Mouse (Mus musculus): ENCODE measurements around the gene Gm9195. TPM values are rescaled to one million over a fixed set of nuclear protein-coding genes. Genes with fewer than 3 reads are reported as not detected.

Gm9195 gene
- polyA plus RNA-seq, 1 experiment: under 0.01 TPM

GRCm38 (mm10) chr14:72458930-72459329 is 32.7 kb downstream of the Gm9195 start:
- no peaks in the 10 kb centered on the region for H3K4me1 ChIP-seq (ENCODE audit: control insufficient read depth, insufficient read depth, low read length)

GRCm38 (mm10) chr14:72447141-72448091 is 44.2 kb downstream of the Gm9195 start:
- Histone ChIP-seq H3K4me1 (ENCODE audit: control insufficient read depth, insufficient read depth, low read length) (no peaks in the 10 kb centered on the region), H3K4me3 (ENCODE audit: insufficient read depth, low read length) (no peak overlapping the region), H3K27ac (ENCODE audit: insufficient read depth, low read length) (no peak overlapping the region)
- TF ChIP-seq CTCF (IDR thresholded peaks at IDR 0.05; ENCODE audit: extremely low read depth, insufficient read depth, low read length): peak; percentile 69
- TF ChIP-seq POLR2A (IDR thresholded peaks at IDR 0.05; ENCODE audit: extremely low read depth, insufficient read depth, low read length): no peak

More at GRCm38 (mm10) chr14:72458930-72459329, 32.7 kb downstream of the Gm9195 start:
- Histone ChIP-seq H3K27ac (ENCODE audit: insufficient read depth, low read length) (no peak overlapping the region), H3K4me3 (ENCODE audit: insufficient read depth, low read length) (no peak overlapping the region)
- TF ChIP-seq POLR2A (IDR thresholded peaks at IDR 0.05; ENCODE audit: extremely low read depth, insufficient read depth, low read length) (no peak), CTCF (IDR thresholded peaks at IDR 0.05; ENCODE audit: extremely low read depth, insufficient read depth, low read length) (no peak)

GRCm38 (mm10) chr14:72442936-72443335 is 48.7 kb downstream of the Gm9195 start:
- no peaks in the 10 kb centered on the region for H3K4me1 ChIP-seq (ENCODE audit: control insufficient read depth, insufficient read depth, low read length)
- no peak overlapping the region for H3K27ac ChIP-seq (ENCODE audit: insufficient read depth, low read length)
- H3K4me3 ChIP-seq (ENCODE audit: insufficient read depth, low read length): no peak overlapping the region
- TF ChIP-seq CTCF (IDR thresholded peaks at IDR 0.05; ENCODE audit: extremely low read depth, insufficient read depth, low read length) (no peak), POLR2A (IDR thresholded peaks at IDR 0.05; ENCODE audit: extremely low read depth, insufficient read depth, low read length) (no peak)

GRCm38 (mm10) chr14:72440929-72441328 is 50.7 kb downstream of the Gm9195 start:
- no peak overlapping the region for H3K27ac ChIP-seq (ENCODE audit: insufficient read depth, low read length)
- H3K4me3 ChIP-seq (ENCODE audit: insufficient read depth, low read length): no peak overlapping the region
- H3K4me1 ChIP-seq (ENCODE audit: control insufficient read depth, insufficient read depth, low read length): no peaks in the 10 kb centered on the region
- TF ChIP-seq CTCF (IDR thresholded peaks at IDR 0.05; ENCODE audit: extremely low read depth, insufficient read depth, low read length) (no peak), POLR2A (IDR thresholded peaks at IDR 0.05; ENCODE audit: extremely low read depth, insufficient read depth, low read length) (no peak)

GRCm38 (mm10) chr14:72440436-72440835 is 51.2 kb downstream of the Gm9195 start:
- no peaks in the 10 kb centered on the region for H3K4me1 ChIP-seq (ENCODE audit: control insufficient read depth, insufficient read depth, low read length)
- no peak for TF ChIP-seq POLR2A (IDR thresholded peaks at IDR 0.05; ENCODE audit: extremely low read depth, insufficient read depth, low read length)
- no peak for TF ChIP-seq CTCF (IDR thresholded peaks at IDR 0.05; ENCODE audit: extremely low read depth, insufficient read depth, low read length)
- H3K4me3 ChIP-seq (ENCODE audit: insufficient read depth, low read length): no peak overlapping the region
- no peak overlapping the region for H3K27ac ChIP-seq (ENCODE audit: insufficient read depth, low read length)

- Histone ChIP-seq H3K27ac (ENCODE audit: insufficient read depth, low read length) (no peak overlapping the region), H3K4me1 (ENCODE audit: control insufficient read depth, insufficient read depth, low read length) (no peaks in the 10 kb centered on the region), H3K4me3 (ENCODE audit: insufficient read depth, low read length) (no peak overlapping the region)
- TF ChIP-seq POLR2A (IDR thresholded peaks at IDR 0.05; ENCODE audit: extremely low read depth, insufficient read depth, low read length) (no peak), CTCF (IDR thresholded peaks at IDR 0.05; ENCODE audit: extremely low read depth, insufficient read depth, low read length) (no peak)
Observed at GRCm38 (mm10) chr14:72438976-72439375, 52.7 kb downstream of the Gm9195 start.

- TF ChIP-seq CTCF (IDR thresholded peaks at IDR 0.05; ENCODE audit: extremely low read depth, insufficient read depth, low read length) (no peak), POLR2A (IDR thresholded peaks at IDR 0.05; ENCODE audit: extremely low read depth, insufficient read depth, low read length) (no peak)
- no peak overlapping the region for H3K27ac ChIP-seq (ENCODE audit: insufficient read depth, low read length)
- no peak overlapping the region for H3K4me3 ChIP-seq (ENCODE audit: insufficient read depth, low read length)
- H3K4me1 ChIP-seq (ENCODE audit: control insufficient read depth, insufficient read depth, low read length): no peaks in the 10 kb centered on the region
Observed at GRCm38 (mm10) chr14:72389696-72390095, 101.9 kb downstream of the Gm9195 start.

- H3K4me3 ChIP-seq (ENCODE audit: insufficient read depth, low read length): no peak overlapping the region
- no peak overlapping the region for H3K27ac ChIP-seq (ENCODE audit: insufficient read depth, low read length)
- no peaks in the 10 kb centered on the region for H3K4me1 ChIP-seq (ENCODE audit: control insufficient read depth, insufficient read depth, low read length)
- TF ChIP-seq CTCF (IDR thresholded peaks at IDR 0.05; ENCODE audit: extremely low read depth, insufficient read depth, low read length): no peak
- TF ChIP-seq POLR2A (IDR thresholded peaks at IDR 0.05; ENCODE audit: extremely low read depth, insufficient read depth, low read length): no peak
Observed at GRCm38 (mm10) chr14:72389288-72389687, 102.3 kb downstream of the Gm9195 start.

- Histone ChIP-seq H3K4me3 (ENCODE audit: insufficient read depth, low read length) (no peak overlapping the region), H3K27ac (ENCODE audit: insufficient read depth, low read length) (no peak overlapping the region), H3K4me1 (ENCODE audit: control insufficient read depth, insufficient read depth, low read length) (no peaks in the 10 kb centered on the region)
- TF ChIP-seq POLR2A (IDR thresholded peaks at IDR 0.05; ENCODE audit: extremely low read depth, insufficient read depth, low read length) (no peak), CTCF (IDR thresholded peaks at IDR 0.05; ENCODE audit: extremely low read depth, insufficient read depth, low read length) (peak; percentile 44)
Observed at GRCm38 (mm10) chr14:72377224-72377623, 114.4 kb downstream of the Gm9195 start.

Other genes with a start within 250 kb of the Gm9195 start
- gene Fndc3a, start 218.2 kb upstream of the Gm9195 start, polyA plus RNA-seq (2012; rRNA removed): 19.9 and 20.2 TPM in 2 replicates

Data from cortical plate, adult 2 months (tissue).